Mouse (Mus musculus) heart, postnatal 36 days (tissue): ENCODE data around the gene Vim. TPM values are rescaled to one million over a fixed set of nuclear protein-coding genes. Genes with fewer than 3 reads are reported as not detected.

ENCODE experiments used
- DNase-seq, 2 experiments: peaks; one replicate each; pipeline ENCODE4 v3.0.0; 2021 to 2022
- intact Hi-C: fragments of 180-260 bp; cut with DNase I; formaldehyde crosslinking; loops from one replicate; pipeline ENCODE4 v1.15.1; 2025
- total RNA-seq, 2 experiments: library from RNA; stranded (reverse); gene quantifications; 2 replicates each; pipeline ENCODE4 v1.2.3; 2021

The Vim gene
- total RNA-seq: 100 to 1,000 TPM; 352 to 374 TPM

- DNase-seq: peak; percentile 88 to 92
- intact Hi-C loops: loop anchor here (2.0 kb wide), 2 partner anchors 157 to 201 kb away; no protein-coding TSS in a partner anchor
Measured at GRCm38 (mm10) chr2:13573408-13574065, at the start of gene Vim. TSS of gene Vim (plus strand) at chr2:13573927.

GRCm38 (mm10) chr2:13526205-13526604 is 47.5 kb upstream of the Vim start:
- intact Hi-C loops: no loop called here
- no peak for DNase-seq

GRCm38 (mm10) chr2:13527125-13527524 is 46.6 kb upstream of the Vim start:
- DNase-seq: no peak
- intact Hi-C loops: no loop called here

GRCm38 (mm10) chr2:13527531-13527930 is 46.2 kb upstream of the Vim start:
- intact Hi-C loops: no loop called here
- DNase-seq: no peak

GRCm38 (mm10) chr2:13529253-13529933 is 44.3 kb upstream of the Vim start:
- DNase-seq: no peak
- intact Hi-C loops: no loop called here

- DNase-seq: no peak
- intact Hi-C loops: no loop called here
Measured at GRCm38 (mm10) chr2:13530639-13531038, 43.1 kb upstream of the Vim start.

- intact Hi-C loops: no loop called here
- DNase-seq: no peak
Measured at GRCm38 (mm10) chr2:13536747-13537146, 37.0 kb upstream of the Vim start.

- peak in 1 of 2 experiments; percentile 14 for DNase-seq
- intact Hi-C loops: no loop called here
Measured at GRCm38 (mm10) chr2:13537733-13538132, 36.0 kb upstream of the Vim start.

GRCm38 (mm10) chr2:13538258-13538657 is 35.5 kb upstream of the Vim start:
- intact Hi-C loops: no loop called here
- DNase-seq: no peak

- DNase-seq: no peak
- intact Hi-C loops: no loop called here
Measured at GRCm38 (mm10) chr2:13538704-13539377, 34.9 kb upstream of the Vim start.

GRCm38 (mm10) chr2:13539860-13540259 is 33.9 kb upstream of the Vim start:
- DNase-seq: no peak
- intact Hi-C loops: no loop called here

GRCm38 (mm10) chr2:13543519-13544124 is 30.1 kb upstream of the Vim start:
- DNase-seq: no peak

GRCm38 (mm10) chr2:13544193-13544824 is 29.4 kb upstream of the Vim start, which contains the start of gene Trdmt1:
TSS of gene Trdmt1 (minus strand) at chr2:13544668.
- intact Hi-C loops: loop anchor here (1.0 kb wide), 1 partner anchor 31 kb away; no protein-coding TSS in a partner anchor
- DNase-seq: peak; percentile 80 to 91

More at GRCm38 (mm10) chr2:13543519-13544124, 30.1 kb upstream of the Vim start:
- intact Hi-C loops: loop anchor here (1.0 kb wide), 1 partner anchor 32 kb away; no protein-coding TSS in a partner anchor

GRCm38 (mm10) chr2:13548749-13549148 is 25.0 kb upstream of the Vim start:
- no peak for DNase-seq
- intact Hi-C loops: no loop called here

- no peak for DNase-seq
- intact Hi-C loops: no loop called here
Measured at GRCm38 (mm10) chr2:13553966-13554365, 19.8 kb upstream of the Vim start.

- intact Hi-C loops: no loop called here
- DNase-seq: no peak
Measured at GRCm38 (mm10) chr2:13556239-13556638, 17.5 kb upstream of the Vim start.

GRCm38 (mm10) chr2:13557145-13558030 is 16.3 kb upstream of the Vim start:
- intact Hi-C loops: no loop called here
- peak; percentile 10 to 27 for DNase-seq

- DNase-seq: peak; percentile 14 to 38
Measured at GRCm38 (mm10) chr2:13558607-13559262, 15.0 kb upstream of the Vim start.

GRCm38 (mm10) chr2:13559303-13559702 is 14.4 kb upstream of the Vim start:
- intact Hi-C loops: no loop called here
- no peak for DNase-seq

More at GRCm38 (mm10) chr2:13558607-13559262, 15.0 kb upstream of the Vim start:
- intact Hi-C loops: no loop called here
